8 mouse cellular contexts compared by ENCODE assay signal in genomic region chr10:127311476-127312355, GRCm38 (mm10). TPM values are rescaled to one million over a fixed set of nuclear protein-coding genes. Genes with fewer than 3 reads are reported as not detected.
DNase-seq lines count a peak whose midpoint lies in the region; ATAC-seq and TF ChIP-seq lines count a peak whose summit lies in the region.

Gene Mars, minus strand, starts transcription at chr10:127311786.

- in situ Hi-C loops in CH12.LX (cut with MboI; ENCODE audit: low pct_ligation_motif_present, low pct_unique_long_range_greater_than_20kb, low sequenced_read_pairs), result no loop called here

- peak within 1 kb of the TSS; percentile 74 for H3K4me2 ChIP-seq in CH12.LX (ENCODE audit: insufficient read depth, low read depth, poor library complexity, severe bottlenecking)
- H3K4me2 ChIP-seq in forebrain, embryonic 12.5 days, result peak within 1 kb of the TSS; percentile 71
- peak within 1 kb of the TSS; percentile 85 for H3K4me2 ChIP-seq in heart, postnatal 0 days (ENCODE audit: low read depth, low read length)
- H3K4me2 ChIP-seq in liver, embryonic 16.5 days (ENCODE audit: low read depth, low read length), result peak within 1 kb of the TSS; percentile 83
- H3K4me2 ChIP-seq in neural tube, embryonic 13.5 days, result peak within 1 kb of the TSS; percentile 88

- H3K9me3 ChIP-seq in CH12.LX (replicated peaks; ENCODE audit: low read length), result no peaks in the 10 kb centered on the region
- no peaks in the 10 kb centered on the region for H3K9me3 ChIP-seq in forebrain, embryonic 12.5 days
- H3K9me3 ChIP-seq in heart, postnatal 0 days (replicated peaks; ENCODE audit: control insufficient read depth, low read length), result no peaks in the 10 kb centered on the region
- no peaks in the 10 kb centered on the region for H3K9me3 ChIP-seq in liver, embryonic 16.5 days (replicated peaks; ENCODE audit: control insufficient read depth, low read length)
- H3K9me3 ChIP-seq in neural tube, embryonic 13.5 days, result no peaks in the 10 kb centered on the region

- peaks cover 30 to 32% of the 10 kb centered on the region in 2 experiments for H3K36me3 ChIP-seq in CH12.LX (replicated peaks in 1 of 2; ENCODE audit: control insufficient read depth in 1 of 2, insufficient read depth in 1 of 2, low read length in 1 of 2)
- peaks cover 30% of the 10 kb centered on the region for H3K36me3 ChIP-seq in forebrain, embryonic 12.5 days (replicated peaks)
- H3K36me3 ChIP-seq in heart, postnatal 0 days (replicated peaks; ENCODE audit: control insufficient read depth, insufficient read depth, low read length), result peaks cover 22% of the 10 kb centered on the region
- H3K36me3 ChIP-seq in liver, embryonic 16.5 days (ENCODE audit: control insufficient read depth, insufficient read depth), result peaks cover 23% of the 10 kb centered on the region
- peaks cover 27% of the 10 kb centered on the region for H3K36me3 ChIP-seq in neural tube, embryonic 13.5 days
- no peaks in the 10 kb centered on the region for H3K36me3 ChIP-seq in testis, adult 2 months (ENCODE audit: control insufficient read depth, insufficient read depth, low read length)

- DNase-seq in CH12.LX (ENCODE audit: extremely low read depth), result peak; percentile 97
- DNase-seq in c-Kit-positive CD71-positive TER-119-negative erythroid progenitor cells, embryonic 14.5 days (ENCODE audit: low read depth), result peak; percentile 95
- peak; percentile 98 for DNase-seq in heart, postnatal 0 days (ENCODE audit: low spot score)
- DNase-seq in kidney, postnatal 4 days, result peak; percentile 94 to 96

- no peak for TF ChIP-seq CTCF in CH12.LX (conservative IDR thresholded peaks at IDR 0.05 in 1 of 2, IDR thresholded peaks at IDR 0.05 in 1 of 2; ENCODE audit: low read depth in 2 of 2, low read length in 2 of 2)
- 0 out of 2 replicates have a peak, but pooled peaks have one; percentile 1 for TF ChIP-seq CTCF in heart, postnatal 0 days (IDR thresholded peaks at IDR 0.05; ENCODE audit: low read depth)
- no peak for TF ChIP-seq CTCF in testis, adult 2 months (IDR thresholded peaks at IDR 0.05; ENCODE audit: control insufficient read depth, insufficient read depth, insufficient replicate concordance, low read depth, low read length)

- peak within 1 kb of the TSS; percentile 91 for H3K27ac ChIP-seq in CH12.LX (ENCODE audit: insufficient read depth, low read depth)
- peak within 1 kb of the TSS; percentile 75 for H3K27ac ChIP-seq in forebrain, embryonic 12.5 days
- H3K27ac ChIP-seq in heart, postnatal 0 days (ENCODE audit: low read depth), result peak within 1 kb of the TSS; percentile 70
- H3K27ac ChIP-seq in liver, embryonic 16.5 days (ENCODE audit: low read length), result peak within 1 kb of the TSS; percentile 94
- peak within 1 kb of the TSS; percentile 78 for H3K27ac ChIP-seq in neural tube, embryonic 13.5 days (replicated peaks)
- H3K27ac ChIP-seq in testis, adult 2 months (ENCODE audit: control insufficient read depth, insufficient read depth, low read depth, low read length), result peak within 1 kb of the TSS; percentile 90

- peak within 1 kb of the TSS; percentile 80 to 97 (median 83) for H3K4me3 ChIP-seq in CH12.LX (replicated peaks in 1 of 3; ENCODE audit: low read depth in 2 of 3, low read length in 2 of 3, poor library complexity in 1 of 3)
- H3K4me3 ChIP-seq in forebrain, embryonic 12.5 days (replicated peaks), result peak within 1 kb of the TSS; percentile 79
- peak within 1 kb of the TSS; percentile 83 for H3K4me3 ChIP-seq in heart, postnatal 0 days (ENCODE audit: low read depth, low read length)
- H3K4me3 ChIP-seq in liver, embryonic 16.5 days (ENCODE audit: low read depth, low read length), result peak within 1 kb of the TSS; percentile 90
- H3K4me3 ChIP-seq in neural tube, embryonic 13.5 days, result peak within 1 kb of the TSS; percentile 79
- H3K4me3 ChIP-seq in testis, adult 2 months (ENCODE audit: control insufficient read depth, low read depth, low read length), result peak within 1 kb of the TSS; percentile 98

- H3K27me3 ChIP-seq in CH12.LX (replicated peaks), result no peaks in the 10 kb centered on the region
- no peaks in the 10 kb centered on the region for H3K27me3 ChIP-seq in forebrain, embryonic 12.5 days
- no peaks in the 10 kb centered on the region for H3K27me3 ChIP-seq in heart, postnatal 0 days (ENCODE audit: control insufficient read depth, insufficient read depth, low read length)
- no peaks in the 10 kb centered on the region for H3K27me3 ChIP-seq in liver, embryonic 16.5 days (ENCODE audit: control insufficient read depth, insufficient read depth, low read depth, low read length)
- H3K27me3 ChIP-seq in neural tube, embryonic 13.5 days, result no peaks in the 10 kb centered on the region
- no peaks in the 10 kb centered on the region for H3K27me3 ChIP-seq in testis, adult 2 months (ENCODE audit: control insufficient read depth, insufficient read depth, low read length)

- H3K4me1 ChIP-seq in CH12.LX (ENCODE audit: control insufficient read depth in 1 of 2, insufficient read depth in 2 of 2), result peaks cover 5 to 17% of the 10 kb centered on the region in 2 experiments
- H3K4me1 ChIP-seq in forebrain, embryonic 12.5 days, result peaks cover 12% of the 10 kb centered on the region
- H3K4me1 ChIP-seq in heart, postnatal 0 days (ENCODE audit: control insufficient read depth, insufficient read depth), result peaks cover 3% of the 10 kb centered on the region; the same call in 1 of the 2 replicates
- peaks cover 16% of the 10 kb centered on the region for H3K4me1 ChIP-seq in liver, embryonic 16.5 days (ENCODE audit: control insufficient read depth, low read depth, low read length)
- peaks cover 11% of the 10 kb centered on the region for H3K4me1 ChIP-seq in neural tube, embryonic 13.5 days (replicated peaks)
- peaks cover 4% of the 10 kb centered on the region; the same call in 1 of the 2 replicates for H3K4me1 ChIP-seq in testis, adult 2 months (ENCODE audit: control insufficient read depth, insufficient read depth, low read length)

- TF ChIP-seq EP300 in CH12.LX (IDR thresholded peaks at IDR 0.05; ENCODE audit: low read length), result no peak
- TF ChIP-seq EP300 in heart, postnatal 0 days (IDR thresholded peaks at IDR 0.05; ENCODE audit: low read depth), result 0 out of 2 replicates have a peak, but pooled peaks have one; percentile 52

- ATAC-seq in forebrain, embryonic 12.5 days (ENCODE audit: low FRiP score), result peak; percentile 96
- ATAC-seq in heart, postnatal 0 days (ENCODE audit: insufficient read depth, low read depth), result peak; percentile 96
- peak; percentile 94 for ATAC-seq in liver, embryonic 16.5 days (ENCODE audit: low read depth)
- ATAC-seq in neural tube, embryonic 13.5 days (ENCODE audit: low read depth), result peak; percentile 97

- TF ChIP-seq RAD21 in CH12.LX (IDR thresholded peaks at IDR 0.05; ENCODE audit: low read depth, low read length), result no peak

- peak within 1 kb of the TSS; percentile 93 for H3K9ac ChIP-seq in CH12.LX (ENCODE audit: insufficient read depth, low read depth)
- H3K9ac ChIP-seq in forebrain, embryonic 12.5 days, result peak within 1 kb of the TSS; percentile 86
- H3K9ac ChIP-seq in heart, postnatal 0 days (replicated peaks; ENCODE audit: low read depth, low read length), result peak within 1 kb of the TSS; percentile 81
- peak within 1 kb of the TSS; percentile 96 for H3K9ac ChIP-seq in liver, embryonic 16.5 days (ENCODE audit: low read depth, low read length)
- H3K9ac ChIP-seq in neural tube, embryonic 13.5 days, result peak within 1 kb of the TSS; percentile 89

- TF ChIP-seq POLR2A in CH12.LX (IDR thresholded peaks at IDR 0.05; ENCODE audit: low read depth, low read length), result peak; percentile 82
- peak; percentile 76 for TF ChIP-seq POLR2A in testis, adult 2 months (IDR thresholded peaks at IDR 0.05; ENCODE audit: control insufficient read depth, low read depth, low read length)

- dilution Hi-C loops in CH12.LX (cut with MboI; ENCODE audit: extremely low pct_ligation_motif_present, extremely low pct_unique_long_range_greater_than_20kb, low sequenced_read_pairs), result no loop called here

- H3K79me2 ChIP-seq in CH12.LX (replicated peaks; ENCODE audit: control insufficient read depth, extremely low read depth, insufficient read depth, poor library complexity, severe bottlenecking), result peaks cover 19% of the 10 kb centered on the region

- WGBS in forebrain, embryonic 12.5 days, result under 1% methylated on average over 65 of the region's 65 CpGs
- under 1% methylated on average over 65 of the region's 65 CpGs for WGBS in heart, postnatal 0 days
- under 1% methylated on average over 65 of the region's 65 CpGs for WGBS in liver, embryonic 16.5 days (ENCODE audit: insufficient replicate concordance)
- WGBS in neural tube, embryonic 13.5 days, result under 1% methylated on average over 65 of the region's 65 CpGs

TF ChIP-seq in CH12.LX, 34 proteins besides CTCF, POLR2A, EP300 and RAD21 (continues in another document):
- TF ChIP-seq POLR2AphosphoS2 (IDR thresholded peaks at IDR 0.05; ENCODE audit: low read depth, low read length) (peak; percentile 49; the same call in 1 of the 2 replicates), CHD1 (IDR thresholded peaks at IDR 0.05; ENCODE audit: low read depth, low read length) (peak; percentile 83; the same call in 1 of the 2 replicates), UBTF (IDR thresholded peaks at IDR 0.05; ENCODE audit: low read depth, low read length) (no peak), NELFE (IDR thresholded peaks at IDR 0.05; ENCODE audit: low read depth, low read length) (peak; percentile 69), NRF1 (IDR thresholded peaks at IDR 0.05; ENCODE audit: low read depth, low read length) (peak; percentile 47), PAX5 (IDR thresholded peaks at IDR 0.05; ENCODE audit: low read length) (no peak), MXI1 (IDR thresholded peaks at IDR 0.05; ENCODE audit: low read depth, low read length) (peak; percentile 78), BHLHE40 (IDR thresholded peaks at IDR 0.05; ENCODE audit: low read depth, low read length) (peak; percentile 50), E2F4 (IDR thresholded peaks at IDR 0.05; ENCODE audit: insufficient replicate concordance, low read depth, low read length) (no peak; the same call in 1 of the 2 replicates), ETS1 (conservative IDR thresholded peaks at IDR 0.05; ENCODE audit: low read depth, low read length) (peak; percentile 45), MYC (IDR thresholded peaks at IDR 0.05; ENCODE audit: low read depth, low read length) (peak; percentile 69; the same call in 1 of the 2 replicates), HCFC1 (IDR thresholded peaks at IDR 0.05; ENCODE audit: low read depth, low read length) (peak; percentile 95)

RNA-seq across cellular contexts. Expression of gene Mars, which starts in this region (rescaled TPM):
- total RNA-seq in CH12.LX (2012; rRNA removed), result 224 and 234 TPM in 2 replicates
- total RNA-seq in CH12.LX (2014; rRNA removed), result 110 and 143 TPM in 2 replicates
- polyA plus RNA-seq in CH12.LX (2012; ENCODE audit: insufficient read length, low read depth), result 161 and 177 TPM in 2 replicates
- 177 and 183 TPM in 2 replicates for polyA plus RNA-seq in forebrain, embryonic 12.5 days (2016; fragmentation: Nextera tagmentation; extraction: Ambion mirVana)
- total RNA-seq in heart, postnatal 0 days (2014; rRNA removed; ENCODE audit: low replicate concordance), result 48.9 and 68.9 TPM in 2 replicates
- 62.4 and 64.6 TPM in 2 replicates for polyA plus RNA-seq in heart, postnatal 0 days (2015; fragmentation: Nextera tagmentation; extraction: Ambion mirVana)
- polyA plus RNA-seq in liver, embryonic 16.5 days (2015; fragmentation: Nextera tagmentation; extraction: Ambion mirVana), result 100 and 109 TPM in 2 replicates
- polyA plus RNA-seq in neural tube, embryonic 13.5 days (2015; fragmentation: Nextera tagmentation; extraction: Ambion mirVana), result 103 and 110 TPM in 2 replicates
- 32.4 and 36.7 TPM in 2 replicates for polyA plus RNA-seq in testis, adult 2 months (2012; rRNA removed)

Comparison
In these comparisons a context has a peak if more than half of its experiments do, and no peak if none do; other contexts are left out.
1. Peak in every context shown above with its lines: DNase-seq, ATAC-seq, H3K4me3 ChIP-seq and H3K27ac ChIP-seq.